Mouse (Mus musculus) left cerebral cortex, adult 8-10 months (tissue): ENCODE measurements at regions not wholly inside any gene's neighbourhood (a gene's known extent, or its start where the extent isn't known, plus 50 kb on each side); places are given as distances from the start of the nearest gene placed in this dataset.
A peak's percentile ranks its signal among the peaks of the same experiment; 100 is the strongest.

Experiments
- DNase-seq, 2 experiments: peaks; one replicate each; pipeline ENCODE4 v3.0.0; 2022; ENCODE audit warnings: low spot score in 2 of 2

DNA sequence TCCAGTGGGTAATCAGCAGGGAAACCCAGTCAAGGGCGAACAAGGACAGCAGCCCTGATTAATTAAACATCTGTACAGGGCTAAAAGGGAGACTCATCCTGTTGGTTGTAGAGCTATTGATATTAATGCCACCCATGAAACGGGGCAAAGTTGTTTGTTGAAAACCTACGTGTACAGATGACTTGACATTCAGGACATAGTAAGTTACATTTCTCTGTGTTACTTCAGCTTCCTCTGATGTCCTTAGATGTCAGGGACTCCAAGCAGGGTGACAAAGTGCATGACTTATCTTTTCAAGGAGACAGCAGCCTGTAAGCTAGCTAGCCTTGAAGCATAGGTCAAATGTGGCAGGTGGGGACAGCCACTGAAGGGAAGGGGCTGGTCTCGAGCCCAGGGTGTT is 390.5 kb downstream of the Ccdc171 start:
- DNase-seq: no peak

GRCm38 (mm10) chr4:83917009-83917408 is 391.7 kb downstream of the Ccdc171 start:
- no peak for DNase-seq

DNA sequence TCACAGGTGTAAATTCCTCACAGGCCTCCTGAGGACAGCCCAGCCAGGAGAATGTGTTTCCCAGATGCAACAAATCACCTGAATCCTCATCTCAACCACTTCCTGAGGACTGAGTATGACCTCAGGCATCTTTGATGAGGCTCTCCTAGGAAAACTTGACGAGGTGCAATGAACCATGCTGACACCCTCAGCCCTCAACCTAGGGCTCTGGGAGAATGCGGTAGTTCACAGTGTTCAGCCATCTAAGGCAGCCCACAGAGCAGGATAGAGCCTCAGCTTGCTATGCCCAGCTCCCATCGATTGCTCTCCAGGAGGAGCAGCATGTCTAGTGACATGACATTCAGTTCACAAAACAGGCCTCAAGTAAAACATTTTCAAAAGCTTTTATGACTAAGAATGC is 392.7 kb downstream of the Ccdc171 start:
- no peak for DNase-seq

GRCm38 (mm10) chr4:83919041-83919440 is 393.7 kb downstream of the Ccdc171 start:
- no peak for DNase-seq

- no peak for DNase-seq
Observed at GRCm38 (mm10) chr4:83925118-83925842, 399.9 kb downstream of the Ccdc171 start.

GRCm38 (mm10) chr4:83926195-83926731 is 400.9 kb downstream of the Ccdc171 start:
- DNase-seq: no peak

DNA sequence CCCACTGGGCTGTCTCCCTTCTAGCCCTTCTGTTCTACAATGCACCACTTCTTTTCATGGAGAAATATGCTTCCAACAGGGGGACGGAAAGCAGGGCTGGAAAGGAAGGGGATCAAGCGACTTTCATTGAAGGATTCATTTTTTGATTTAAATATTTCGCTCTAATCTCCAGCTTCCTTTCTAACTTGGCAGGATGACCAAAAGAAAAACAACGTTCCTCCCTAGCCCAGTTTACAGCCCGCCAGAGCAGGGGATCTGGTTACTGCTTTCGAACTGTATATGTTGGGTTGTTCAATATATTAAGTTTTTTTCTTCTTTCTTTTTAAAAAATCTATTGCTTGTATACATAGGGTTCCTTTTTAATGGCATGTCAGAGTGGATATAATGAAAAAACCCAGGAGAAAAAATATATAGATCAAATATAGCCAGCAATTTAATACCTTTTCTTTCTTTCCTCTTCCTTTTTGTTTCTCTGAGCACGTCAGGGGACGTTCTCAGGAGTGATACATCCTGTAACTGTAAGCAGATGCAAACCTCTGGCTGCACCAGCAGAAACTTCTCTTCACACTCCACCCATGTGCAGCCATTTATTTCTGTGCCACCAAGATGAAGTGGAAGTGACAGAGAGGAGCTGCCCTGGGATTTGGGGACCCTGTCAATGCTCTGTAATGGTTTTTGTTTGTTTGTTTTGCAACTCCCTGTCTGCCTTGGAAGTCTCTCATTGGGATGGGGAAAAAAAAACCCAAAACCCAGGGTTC is 406.7 kb downstream of the Ccdc171 start:
- DNase-seq: no peak

GRCm38 (mm10) chr4:83941693-83942092 is 416.3 kb downstream of the Ccdc171 start:
- no peak for DNase-seq

DNA sequence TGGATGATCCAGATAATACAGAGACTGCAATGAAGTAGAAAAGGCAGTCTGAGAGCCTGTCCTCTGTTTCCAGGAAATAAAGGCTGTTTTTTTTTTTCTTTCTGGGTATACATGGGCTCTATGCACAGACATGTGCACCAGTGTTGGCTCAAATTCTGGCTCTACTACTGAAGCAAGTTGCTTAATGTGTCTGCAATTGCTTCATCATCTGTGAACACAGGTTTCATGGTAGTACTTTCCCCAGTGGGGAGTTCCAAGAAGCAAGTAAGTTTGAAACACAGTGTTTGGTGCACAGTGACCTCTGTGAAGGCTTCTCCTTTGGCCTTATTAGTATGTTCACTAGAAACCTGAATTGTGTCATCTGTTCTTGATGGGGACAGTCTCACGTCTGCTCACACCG is 424.3 kb downstream of the Ccdc171 start:
- no peak for DNase-seq

DNA sequence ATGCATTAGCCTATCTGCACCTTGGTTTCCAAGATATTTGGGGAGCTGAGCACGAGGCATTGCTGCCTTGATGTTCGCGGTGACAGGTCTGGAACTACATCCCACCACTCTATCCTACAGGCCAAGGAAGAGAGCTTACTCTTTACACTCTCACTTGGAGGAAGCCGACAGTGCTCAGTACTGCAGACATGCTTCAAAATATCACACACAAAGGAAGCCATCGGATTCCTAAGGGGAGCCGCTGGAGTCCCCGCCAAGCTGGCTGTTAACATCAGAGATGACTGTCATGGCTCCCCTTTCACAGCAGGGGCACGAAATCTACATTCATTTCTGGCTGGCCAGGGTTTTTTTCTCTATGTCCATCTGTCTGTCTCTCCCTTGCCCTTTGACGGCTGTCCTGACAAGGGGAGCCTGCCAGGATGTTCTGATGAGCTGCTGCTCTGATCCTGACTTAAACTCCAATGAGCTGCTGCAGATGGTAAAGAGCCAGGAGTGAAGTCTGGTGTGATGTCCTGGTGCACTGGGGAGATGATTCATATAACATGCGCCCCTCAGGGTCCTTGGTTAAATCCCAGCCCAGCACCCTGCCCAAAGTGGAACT is 425.6 kb downstream of the Ccdc171 start:
- DNase-seq: no peak

DNA sequence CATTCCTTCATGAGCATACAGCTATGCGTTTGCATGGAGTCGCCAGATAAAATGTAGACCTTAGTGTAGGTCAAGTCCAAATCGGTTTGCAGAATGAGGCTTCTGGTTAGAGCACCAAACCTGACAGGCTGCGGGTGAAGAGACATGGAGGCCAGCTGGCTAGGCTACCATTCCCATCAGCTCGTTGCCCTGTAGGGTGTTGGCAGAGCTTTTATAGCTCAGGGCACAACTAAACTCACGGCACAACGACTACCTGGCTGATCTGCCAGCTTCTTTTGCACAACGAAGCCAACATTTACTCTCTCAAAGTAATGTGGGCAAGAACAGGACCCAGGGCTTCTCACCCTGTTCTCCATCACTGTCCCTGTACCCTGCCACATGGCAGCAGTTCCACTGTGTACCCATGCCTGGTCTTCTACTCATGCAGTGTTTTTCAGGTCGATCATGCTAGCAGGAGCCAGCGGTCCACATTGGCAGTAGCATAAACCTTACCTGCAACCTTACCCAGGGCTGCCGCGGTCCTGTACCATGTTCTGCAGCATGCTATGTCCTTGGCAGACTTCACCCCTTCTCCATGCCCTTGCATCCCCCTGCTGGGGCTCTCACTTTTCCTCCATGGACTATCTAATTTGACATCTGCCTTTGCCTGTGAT is 431.0 kb downstream of the Ccdc171 start:
- no peak for DNase-seq

DNA sequence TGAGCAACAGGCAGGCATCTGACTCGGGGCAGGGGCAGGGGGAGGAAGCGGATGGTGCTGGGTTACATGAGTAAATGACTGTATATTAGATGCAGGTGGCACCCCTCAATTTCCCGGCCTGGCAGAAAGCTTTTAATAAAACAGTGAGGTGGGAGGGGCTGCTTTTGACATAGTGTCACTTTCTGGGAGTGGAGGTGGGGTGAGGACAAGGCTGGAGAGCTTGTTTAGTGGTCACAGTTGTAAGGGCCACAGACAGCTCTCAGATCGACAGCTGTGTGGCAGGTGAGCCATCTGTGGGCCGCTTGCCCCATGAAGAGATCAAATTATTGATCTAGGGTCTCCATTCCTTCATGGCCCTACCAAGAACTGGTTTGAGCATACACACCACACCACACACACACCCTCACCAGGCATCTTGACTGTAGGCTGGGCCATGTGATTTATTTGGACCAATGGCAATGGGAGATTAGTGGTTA is 431.9 kb downstream of the Ccdc171 start:
- DNase-seq: no peak

- peak in 1 of 2 experiments; percentile 33 for DNase-seq
Observed at GRCm38 (mm10) chr4:83966898-83967297, 441.6 kb downstream of the Ccdc171 start.

GRCm38 (mm10) chr4:83973162-83973561 is 447.8 kb downstream of the Ccdc171 start:
- DNase-seq: no peak

- no peak for DNase-seq
Observed at GRCm38 (mm10) chr4:83974214-83975012, 449.1 kb downstream of the Ccdc171 start.

- DNase-seq: no peak
Observed at GRCm38 (mm10) chr4:83975569-83975968, 450.2 kb downstream of the Ccdc171 start.

DNA sequence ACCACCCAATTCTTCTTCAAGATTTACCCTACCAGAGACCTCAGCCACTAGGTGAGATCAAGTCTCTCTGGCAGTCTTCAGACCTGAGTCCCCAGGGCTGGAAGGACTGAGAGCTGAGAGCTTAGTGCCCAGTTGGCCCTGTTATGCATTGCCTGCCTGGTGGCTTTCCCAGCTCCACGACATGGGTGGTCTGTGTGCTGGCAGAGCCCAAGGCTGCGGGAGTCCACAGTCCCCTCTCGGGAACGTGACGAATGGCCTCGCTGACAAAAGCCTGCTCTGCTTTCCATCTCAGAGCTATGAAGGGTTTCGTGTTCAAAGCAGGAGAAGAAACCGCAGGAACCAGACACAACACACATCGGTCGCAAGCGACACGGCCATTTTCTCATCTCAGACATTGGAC is 450.7 kb downstream of the Ccdc171 start:
- no peak for DNase-seq

GRCm38 (mm10) chr4:83979088-83979487 is 453.7 kb downstream of the Ccdc171 start:
- DNase-seq: no peak

DNA sequence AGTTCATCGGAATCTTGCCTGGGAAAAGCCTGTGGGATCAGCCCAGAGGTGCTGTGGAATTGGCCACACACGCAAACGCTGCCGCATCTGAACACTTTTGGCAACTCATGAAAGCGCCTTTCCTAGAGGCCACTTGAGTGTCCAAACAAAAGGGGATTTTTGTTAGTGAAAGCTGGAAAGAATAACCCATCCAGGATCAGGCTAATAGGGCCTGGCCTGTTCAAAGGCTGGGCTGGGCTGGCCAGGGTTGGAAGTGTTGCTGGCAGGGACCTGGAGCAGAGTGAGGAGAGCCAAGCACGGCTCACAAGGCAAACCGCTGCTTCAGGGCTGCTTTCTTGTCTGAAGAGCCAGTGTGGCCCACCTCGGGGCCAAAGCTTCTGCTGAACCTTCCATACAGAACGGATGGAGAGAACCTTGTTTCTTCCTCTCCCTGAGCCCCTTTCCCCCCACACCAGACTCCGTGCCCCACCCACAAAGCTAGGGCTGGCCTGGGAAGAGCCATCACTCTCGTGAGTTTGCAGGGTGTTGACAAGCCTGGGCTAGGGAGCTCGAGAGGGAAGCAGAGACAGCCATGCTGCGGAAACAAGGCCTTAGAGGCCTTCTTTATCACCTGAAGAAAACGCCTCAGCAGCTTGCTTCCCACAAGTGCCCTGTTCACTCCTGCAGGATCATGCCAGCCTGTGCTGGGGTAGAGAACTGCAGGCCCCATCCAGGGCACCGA is 459.5 kb downstream of the Ccdc171 start:
- DNase-seq: peak in 1 of 2 experiments; percentile 29

- DNase-seq: no peak
Observed at GRCm38 (mm10) chr4:83985451-83985850, 460.1 kb downstream of the Ccdc171 start.
